Mouse (Mus musculus): ENCODE measurements around the gene Serpinb9. TPM values are rescaled to one million over a fixed set of nuclear protein-coding genes. Genes with fewer than 3 reads are reported as not detected.
A peak's percentile ranks its signal among the peaks of the same experiment; 100 is the strongest.

Gene Serpinb9
- polyA plus RNA-seq, 1 experiment from 2014 or later: 5.8 TPM

DNA sequence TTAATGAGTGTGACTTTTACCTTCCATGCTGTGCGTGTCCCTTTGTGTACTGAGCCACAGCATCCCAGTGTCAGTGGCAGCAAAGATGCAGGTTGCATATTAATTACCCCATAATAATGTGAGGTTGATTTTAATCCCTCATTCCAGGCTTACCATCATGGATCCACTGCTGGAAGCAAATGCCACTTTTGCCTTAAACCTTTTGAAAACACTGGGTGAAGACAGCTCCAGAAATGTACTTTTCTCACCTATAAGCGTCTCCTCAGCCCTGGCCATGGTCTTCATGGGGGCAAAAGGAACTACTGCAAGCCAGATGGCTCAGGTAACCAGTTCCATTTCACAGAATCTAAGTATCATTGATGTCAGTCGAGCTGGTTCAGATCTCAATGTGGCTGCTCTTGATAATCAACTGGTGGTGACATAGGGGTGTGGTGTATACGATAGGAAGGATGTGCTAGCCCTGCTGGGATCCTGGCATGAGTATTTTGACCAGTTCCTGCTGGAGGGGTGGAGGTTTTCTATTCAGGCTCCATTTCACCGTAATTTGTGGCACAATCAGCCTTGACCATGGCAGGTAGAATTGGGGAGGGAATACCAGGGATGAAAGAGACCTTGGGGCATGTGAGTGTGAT is 34.6 kb upstream of the Serpinb9 start:
- no peak overlapping the region for H3K9ac ChIP-seq (ENCODE audit: low read depth, low read length)
- no peak; the same call in 1 of the 2 replicates for ATAC-seq (replicated peaks; ENCODE audit: insufficient number of reproducible peaks, low FRiP score, low TSS enrichment)
- H3K9me3 ChIP-seq (replicated peaks; ENCODE audit: control insufficient read depth, low read length): no peaks in the 10 kb centered on the region
- no peaks in the 10 kb centered on the region for H3K36me3 ChIP-seq (ENCODE audit: control insufficient read depth, insufficient read depth, low read length)
- no peak overlapping the region for H3K4me3 ChIP-seq (ENCODE audit: low read depth, low read length)
- peak overlapping the region; percentile 27; the same call in 1 of the 2 replicates for H3K4me2 ChIP-seq
- WGBS (ENCODE audit: insufficient replicate concordance): 56% methylated on average over 5 of the region's 5 CpGs
- 0 out of 2 replicates have a peak overlapping the region, but pooled peaks have one; percentile 22 for H3K27ac ChIP-seq (ENCODE audit: low read depth, low read length)
- H3K27me3 ChIP-seq (ENCODE audit: control insufficient read depth, insufficient read depth, low read length): no peaks in the 10 kb centered on the region
- peaks cover 3% of the 10 kb centered on the region; the same call in 1 of the 2 replicates for H3K4me1 ChIP-seq (ENCODE audit: control insufficient read depth, insufficient read depth, low read length)

DNA sequence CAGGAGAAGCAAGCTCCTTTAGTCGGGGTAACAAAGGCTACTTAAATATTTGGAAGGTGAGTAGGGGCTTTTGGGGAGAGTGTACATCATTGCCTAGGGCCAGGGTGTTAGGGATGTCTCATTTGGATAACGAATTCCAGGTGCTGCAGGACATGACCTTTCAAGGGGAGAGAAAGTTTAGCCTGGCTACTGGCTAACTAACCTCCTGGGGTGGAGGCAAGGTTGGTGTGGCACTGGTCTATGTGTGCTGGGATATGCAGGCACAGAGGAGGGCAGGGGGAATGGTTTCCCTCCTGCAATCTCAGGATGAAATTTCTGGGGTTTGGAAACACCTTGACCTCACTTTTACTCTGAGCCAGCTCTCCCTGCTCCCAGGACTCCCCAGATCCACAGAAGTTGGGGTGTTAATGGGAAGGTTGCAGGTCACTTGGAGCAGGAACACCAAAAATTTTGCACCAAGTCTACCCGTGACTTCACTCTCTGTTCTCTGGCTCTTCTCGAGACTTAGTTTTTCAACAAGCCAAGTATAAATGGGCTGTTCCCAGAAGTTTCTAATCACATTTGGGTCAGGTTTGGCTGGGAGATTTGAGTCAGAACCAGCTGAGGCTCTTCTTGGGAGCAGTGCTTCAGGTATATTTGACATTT is 33.9 kb upstream of the Serpinb9 start:
- Histone ChIP-seq H3K27me3 (ENCODE audit: control insufficient read depth, insufficient read depth, low read length) (no peaks in the 10 kb centered on the region), H3K4me1 (ENCODE audit: control insufficient read depth, insufficient read depth, low read length) (peaks cover 3% of the 10 kb centered on the region; the same call in 1 of the 2 replicates), H3K9ac (ENCODE audit: low read depth, low read length) (no peak overlapping the region), H3K9me3 (replicated peaks; ENCODE audit: control insufficient read depth, low read length) (no peaks in the 10 kb centered on the region), H3K36me3 (ENCODE audit: control insufficient read depth, insufficient read depth, low read length) (no peaks in the 10 kb centered on the region), H3K4me3 (ENCODE audit: low read depth, low read length) (no peak overlapping the region), H3K27ac (ENCODE audit: low read depth, low read length) (0 out of 2 replicates have a peak overlapping the region, but pooled peaks have one; percentile 22), H3K4me2 (peak overlapping the region; percentile 27; the same call in 1 of the 2 replicates)
- 67% methylated on average over 4 of the region's 4 CpGs for WGBS (ENCODE audit: insufficient replicate concordance)
- ATAC-seq (replicated peaks; ENCODE audit: insufficient number of reproducible peaks, low FRiP score, low TSS enrichment): peak; percentile 39; the same call in 1 of the 2 replicates

DNA sequence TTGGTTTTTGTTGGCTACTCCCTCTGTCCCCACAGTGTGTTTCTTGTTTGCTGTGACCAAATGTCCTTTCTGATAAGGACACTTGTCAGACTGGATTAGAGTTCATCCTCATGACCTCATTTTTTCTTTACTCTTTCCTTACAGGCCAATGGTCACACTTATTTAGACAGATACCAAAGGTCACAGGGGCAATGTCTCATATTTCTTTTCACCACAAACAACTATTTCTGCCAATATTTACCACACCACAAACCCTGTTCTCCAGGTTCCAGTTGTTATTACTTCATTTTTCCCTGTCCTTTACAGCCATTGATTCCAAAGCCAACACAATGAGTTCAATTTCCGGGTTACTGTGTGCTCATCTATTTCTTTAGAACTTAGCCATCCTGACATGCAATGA is 33.4 kb upstream of the Serpinb9 start:
- Histone ChIP-seq H3K27ac (ENCODE audit: low read depth, low read length) (no peak overlapping the region), H3K4me2 (no peak overlapping the region), H3K9ac (ENCODE audit: low read depth, low read length) (no peak overlapping the region), H3K36me3 (ENCODE audit: control insufficient read depth, insufficient read depth, low read length) (no peaks in the 10 kb centered on the region), H3K9me3 (replicated peaks; ENCODE audit: control insufficient read depth, low read length) (no peaks in the 10 kb centered on the region), H3K27me3 (ENCODE audit: control insufficient read depth, insufficient read depth, low read length) (no peaks in the 10 kb centered on the region), H3K4me1 (ENCODE audit: control insufficient read depth, insufficient read depth, low read length) (peaks cover 3% of the 10 kb centered on the region), H3K4me3 (ENCODE audit: low read depth, low read length) (no peak overlapping the region)
- WGBS (ENCODE audit: insufficient replicate concordance): 83% methylated on average over 1 of the region's 1 CpGs
- no peak for ATAC-seq (replicated peaks; ENCODE audit: insufficient number of reproducible peaks, low FRiP score, low TSS enrichment)

- no peak for ATAC-seq (replicated peaks; ENCODE audit: insufficient number of reproducible peaks, low FRiP score, low TSS enrichment)
- no peak overlapping the region for H3K27ac ChIP-seq (ENCODE audit: low read depth, low read length)
- H3K9me3 ChIP-seq (replicated peaks; ENCODE audit: control insufficient read depth, low read length): no peaks in the 10 kb centered on the region
- no peaks in the 10 kb centered on the region for H3K27me3 ChIP-seq (ENCODE audit: control insufficient read depth, insufficient read depth, low read length)
- peaks cover 10% of the 10 kb centered on the region for H3K4me1 ChIP-seq (ENCODE audit: control insufficient read depth, insufficient read depth, low read length)
- no peak overlapping the region for H3K4me3 ChIP-seq (ENCODE audit: low read depth, low read length)
- no peak overlapping the region for H3K9ac ChIP-seq (ENCODE audit: low read depth, low read length)
- no peaks in the 10 kb centered on the region for H3K36me3 ChIP-seq (ENCODE audit: control insufficient read depth, insufficient read depth, low read length)
- H3K4me2 ChIP-seq: no peak overlapping the region
- WGBS (ENCODE audit: insufficient replicate concordance): 87% methylated on average over 3 of the region's 3 CpGs
Measured at GRCm38 (mm10) chr13:32970776-32971175, 32.3 kb upstream of the Serpinb9 start.

GRCm38 (mm10) chr13:32974268-32974667 is 28.8 kb upstream of the Serpinb9 start:
- no peak for ATAC-seq (replicated peaks; ENCODE audit: insufficient number of reproducible peaks, low FRiP score, low TSS enrichment)
- Histone ChIP-seq H3K4me3 (ENCODE audit: low read depth, low read length) (no peak overlapping the region), H3K27ac (ENCODE audit: low read depth, low read length) (no peak overlapping the region), H3K9me3 (replicated peaks; ENCODE audit: control insufficient read depth, low read length) (no peaks in the 10 kb centered on the region), H3K27me3 (ENCODE audit: control insufficient read depth, insufficient read depth, low read length) (no peaks in the 10 kb centered on the region), H3K36me3 (ENCODE audit: control insufficient read depth, insufficient read depth, low read length) (no peaks in the 10 kb centered on the region), H3K9ac (ENCODE audit: low read depth, low read length) (no peak overlapping the region), H3K4me1 (ENCODE audit: control insufficient read depth, insufficient read depth, low read length) (peaks cover 6% of the 10 kb centered on the region), H3K4me2 (no peak overlapping the region)
- WGBS (ENCODE audit: insufficient replicate concordance): 82% methylated on average over 2 of the region's 2 CpGs

DNA sequence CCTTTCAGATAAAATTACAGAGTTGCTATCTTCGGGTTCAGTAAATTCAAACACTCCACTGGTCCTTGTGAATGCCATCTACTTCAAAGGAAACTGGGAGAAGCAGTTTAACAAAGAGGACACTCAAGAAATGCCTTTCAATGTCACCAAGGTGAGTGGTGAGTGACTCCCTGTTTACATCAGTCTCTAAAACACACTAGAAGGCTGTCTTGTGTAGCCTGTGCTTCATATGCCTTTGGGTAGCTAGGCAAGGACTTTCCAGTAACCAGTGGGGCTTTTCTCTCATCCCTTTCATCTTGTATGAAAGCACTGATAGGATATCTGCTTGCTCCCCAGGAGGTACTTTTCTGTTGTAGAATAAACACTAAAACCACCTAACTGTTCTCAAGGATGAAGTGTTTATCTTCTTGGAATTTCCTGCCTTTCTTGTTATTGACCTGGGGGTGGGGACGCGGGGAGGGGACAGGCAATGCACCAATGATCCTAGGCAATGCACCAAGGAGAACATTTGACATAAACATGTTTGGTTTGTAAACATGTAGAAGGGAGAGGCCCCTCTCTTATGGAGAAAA is 28.1 kb upstream of the Serpinb9 start:
- 26% methylated on average over 3 of the region's 3 CpGs for WGBS (ENCODE audit: insufficient replicate concordance)

DNA sequence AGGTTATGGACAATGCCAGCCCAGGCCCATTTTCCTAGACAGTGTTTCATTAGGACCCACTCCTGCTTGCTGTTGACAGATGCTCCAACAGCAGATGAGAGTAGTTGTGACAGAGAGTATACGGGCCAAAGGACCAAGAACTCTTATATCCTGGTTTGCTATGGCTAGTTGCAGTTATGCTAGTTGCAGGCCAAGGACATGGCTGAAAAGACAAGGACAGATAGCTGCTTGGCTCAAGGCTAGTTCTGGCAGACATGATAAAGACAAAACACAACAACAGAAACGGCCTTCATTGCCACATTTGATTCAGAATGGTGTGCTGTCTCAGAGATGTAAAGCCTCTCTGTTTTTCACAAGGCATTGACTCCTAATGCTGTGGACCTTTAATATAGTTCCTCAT is 27.3 kb upstream of the Serpinb9 start:
- no peaks in the 10 kb centered on the region for H3K9me3 ChIP-seq (replicated peaks; ENCODE audit: control insufficient read depth, low read length)
- no peak overlapping the region for H3K4me3 ChIP-seq (ENCODE audit: low read depth, low read length)
- no peaks in the 10 kb centered on the region for H3K27me3 ChIP-seq (ENCODE audit: control insufficient read depth, insufficient read depth, low read length)
- H3K27ac ChIP-seq (ENCODE audit: low read depth, low read length): no peak overlapping the region
- 27% methylated on average over 2 of the region's 2 CpGs for WGBS (ENCODE audit: insufficient replicate concordance)
- no peak overlapping the region for H3K4me2 ChIP-seq
- H3K4me1 ChIP-seq (ENCODE audit: control insufficient read depth, insufficient read depth, low read length): peaks cover 6% of the 10 kb centered on the region
- H3K36me3 ChIP-seq (ENCODE audit: control insufficient read depth, insufficient read depth, low read length): no peaks in the 10 kb centered on the region
- ATAC-seq (replicated peaks; ENCODE audit: insufficient number of reproducible peaks, low FRiP score, low TSS enrichment): no peak
- H3K9ac ChIP-seq (ENCODE audit: low read depth, low read length): no peak overlapping the region

More for the DNA sequence above, 28.1 kb upstream of the Serpinb9 start:
- ATAC-seq (replicated peaks; ENCODE audit: insufficient number of reproducible peaks, low FRiP score, low TSS enrichment): no peak
- Histone ChIP-seq H3K4me2 (no peak overlapping the region), H3K27ac (ENCODE audit: low read depth, low read length) (no peak overlapping the region), H3K9ac (ENCODE audit: low read depth, low read length) (no peak overlapping the region), H3K36me3 (ENCODE audit: control insufficient read depth, insufficient read depth, low read length) (no peaks in the 10 kb centered on the region), H3K9me3 (replicated peaks; ENCODE audit: control insufficient read depth, low read length) (no peaks in the 10 kb centered on the region), H3K4me3 (ENCODE audit: low read depth, low read length) (no peak overlapping the region), H3K27me3 (ENCODE audit: control insufficient read depth, insufficient read depth, low read length) (no peaks in the 10 kb centered on the region), H3K4me1 (ENCODE audit: control insufficient read depth, insufficient read depth, low read length) (peaks cover 6% of the 10 kb centered on the region)

GRCm38 (mm10) chr13:32982556-32983042 is 20.5 kb upstream of the Serpinb9 start:
- Histone ChIP-seq H3K4me2 (no peak overlapping the region), H3K36me3 (ENCODE audit: control insufficient read depth, insufficient read depth, low read length) (no peaks in the 10 kb centered on the region), H3K9me3 (replicated peaks; ENCODE audit: control insufficient read depth, low read length) (no peaks in the 10 kb centered on the region), H3K4me1 (ENCODE audit: control insufficient read depth, insufficient read depth, low read length) (no peaks in the 10 kb centered on the region), H3K27me3 (ENCODE audit: control insufficient read depth, insufficient read depth, low read length) (no peaks in the 10 kb centered on the region), H3K27ac (ENCODE audit: low read depth, low read length) (no peak overlapping the region), H3K9ac (ENCODE audit: low read depth, low read length) (no peak overlapping the region), H3K4me3 (ENCODE audit: low read depth, low read length) (no peak overlapping the region)
- WGBS (ENCODE audit: insufficient replicate concordance): 75% methylated on average over 4 of the region's 4 CpGs
- ATAC-seq (replicated peaks; ENCODE audit: insufficient number of reproducible peaks, low FRiP score, low TSS enrichment): no peak

Data from heart, embryonic 11.5 days (tissue).